Mouse (Mus musculus): ENCODE measurements at regions not wholly inside any gene's neighbourhood (a gene's known extent, or its start where the extent isn't known, plus 50 kb on each side); places are given as distances from the start of the nearest gene placed in this dataset.

DNA sequence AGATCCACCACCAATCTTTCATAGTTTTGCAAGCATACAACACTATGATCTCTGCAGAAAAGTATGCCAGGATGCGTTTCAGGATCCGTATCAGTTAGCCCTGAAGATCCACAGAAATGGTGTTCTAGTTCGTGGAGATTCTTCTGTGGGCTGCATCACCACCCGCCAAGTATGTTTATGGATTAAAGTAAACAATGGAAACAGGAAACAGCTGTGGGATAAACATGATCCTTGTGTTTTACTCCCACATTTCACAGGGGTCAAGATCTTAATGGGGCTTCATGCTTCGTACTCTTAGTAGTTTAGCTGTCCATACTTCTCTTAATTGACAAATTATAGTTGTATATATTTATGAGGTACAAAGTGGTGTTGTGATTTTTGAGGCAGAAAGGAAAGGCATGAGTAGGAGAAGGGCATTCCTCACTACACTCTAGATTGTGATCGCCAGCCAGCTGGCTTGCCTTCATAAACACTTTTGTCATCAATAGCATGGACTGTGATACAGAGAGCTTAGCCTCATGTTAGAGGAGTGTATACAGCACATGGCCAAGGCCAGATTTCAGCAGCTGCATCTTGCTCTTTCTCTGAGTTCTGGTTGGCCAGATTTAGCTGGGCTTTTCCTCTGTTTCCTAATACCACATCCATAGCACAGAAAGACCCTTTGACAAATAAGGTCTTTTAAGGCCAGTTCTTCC lies 195.8 kb upstream of the Fermt1 start:
- no peak for ATAC-seq (ENCODE audit: low FRiP score)
- no peaks in the 10 kb centered on the region for H3K4me1 ChIP-seq
- no peaks in the 10 kb centered on the region for H3K27me3 ChIP-seq (replicated peaks)
- H3K9ac ChIP-seq (replicated peaks): no peak overlapping the region
- H3K4me2 ChIP-seq: no peak overlapping the region
- H3K9me3 ChIP-seq (replicated peaks): no peaks in the 10 kb centered on the region
- WGBS: 86% methylated on average over 6 of the region's 6 CpGs
- no peaks in the 10 kb centered on the region for H3K36me3 ChIP-seq
- H3K27ac ChIP-seq (replicated peaks): no peak overlapping the region
- H3K4me3 ChIP-seq (replicated peaks): no peak overlapping the region

- Histone ChIP-seq H3K4me3 (replicated peaks) (no peak overlapping the region), H3K9ac (replicated peaks) (no peak overlapping the region), H3K36me3 (no peaks in the 10 kb centered on the region), H3K27me3 (replicated peaks) (no peaks in the 10 kb centered on the region), H3K27ac (replicated peaks) (no peak overlapping the region), H3K9me3 (replicated peaks) (no peaks in the 10 kb centered on the region), H3K4me2 (no peak overlapping the region), H3K4me1 (no peaks in the 10 kb centered on the region)
- no peak for ATAC-seq (ENCODE audit: low FRiP score)
- WGBS: 86% methylated on average over 1 of the region's 1 CpGs
Measured at GRCm38 (mm10) chr2:133152461-133152860, 206.8 kb upstream of the Fermt1 start.

DNA sequence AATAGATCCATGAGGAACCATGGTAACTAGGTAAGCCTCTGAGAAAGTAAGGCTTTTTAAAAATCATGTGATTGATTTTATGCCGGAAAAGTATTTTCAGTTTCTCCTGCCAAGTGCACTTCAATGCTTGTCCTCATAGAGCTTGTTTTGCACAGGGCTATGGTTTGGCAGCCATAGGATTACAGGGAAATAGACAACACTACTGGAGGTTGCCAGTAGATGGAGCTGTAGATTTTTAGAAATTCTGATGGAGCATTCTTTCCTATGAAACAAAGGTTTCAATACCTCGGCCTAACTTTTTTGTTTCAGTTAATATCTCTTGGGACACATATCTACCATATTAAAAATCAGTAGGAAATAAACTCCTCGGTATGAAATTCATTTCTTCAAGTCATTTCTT lies 210.8 kb upstream of the Fermt1 start:
- no peak for ATAC-seq (ENCODE audit: low FRiP score)
- Histone ChIP-seq H3K27me3 (replicated peaks) (no peaks in the 10 kb centered on the region), H3K36me3 (no peaks in the 10 kb centered on the region), H3K4me1 (no peaks in the 10 kb centered on the region), H3K9me3 (replicated peaks) (no peaks in the 10 kb centered on the region), H3K27ac (replicated peaks) (no peak overlapping the region), H3K4me2 (no peak overlapping the region), H3K9ac (replicated peaks) (no peak overlapping the region), H3K4me3 (replicated peaks) (no peak overlapping the region)
- 66% methylated on average over 3 of the region's 3 CpGs for whole genome bisulfite sequencing

GRCm38 (mm10) chr2:133158206-133158605 lies 212.5 kb upstream of the Fermt1 start:
- no peak for ATAC-seq (ENCODE audit: low FRiP score)
- Histone ChIP-seq H3K4me3 (replicated peaks) (no peak overlapping the region), H3K9ac (replicated peaks) (no peak overlapping the region), H3K27ac (replicated peaks) (no peak overlapping the region), H3K36me3 (no peaks in the 10 kb centered on the region), H3K27me3 (replicated peaks) (no peaks in the 10 kb centered on the region), H3K9me3 (replicated peaks) (no peaks in the 10 kb centered on the region), H3K4me1 (no peaks in the 10 kb centered on the region), H3K4me2 (no peak overlapping the region)
- WGBS: 61% methylated on average over 8 of the region's 8 CpGs

GRCm38 (mm10) chr2:133159398-133159797 lies 213.7 kb upstream of the Fermt1 start:
- Histone ChIP-seq H3K9me3 (replicated peaks) (no peaks in the 10 kb centered on the region), H3K36me3 (no peaks in the 10 kb centered on the region), H3K4me3 (replicated peaks) (no peak overlapping the region), H3K27ac (replicated peaks) (no peak overlapping the region), H3K9ac (replicated peaks) (no peak overlapping the region), H3K27me3 (replicated peaks) (no peaks in the 10 kb centered on the region), H3K4me2 (no peak overlapping the region), H3K4me1 (no peaks in the 10 kb centered on the region)
- no peak for ATAC-seq (ENCODE audit: low FRiP score)
- 54% methylated on average over 2 of the region's 2 CpGs for WGBS

GRCm38 (mm10) chr2:133176411-133176810 lies 230.7 kb upstream of the Fermt1 start:
- no peaks in the 10 kb centered on the region for H3K9me3 ChIP-seq (replicated peaks)
- no peak overlapping the region for H3K4me3 ChIP-seq (replicated peaks)
- H3K27me3 ChIP-seq (replicated peaks): no peaks in the 10 kb centered on the region
- no peak overlapping the region for H3K27ac ChIP-seq (replicated peaks)
- ATAC-seq (ENCODE audit: low FRiP score): no peak
- 90% methylated on average over 3 of the region's 3 CpGs for WGBS
- no peaks in the 10 kb centered on the region for H3K36me3 ChIP-seq
- no peaks in the 10 kb centered on the region for H3K4me1 ChIP-seq
- H3K4me2 ChIP-seq: no peak overlapping the region
- H3K9ac ChIP-seq (replicated peaks): no peak overlapping the region

DNA sequence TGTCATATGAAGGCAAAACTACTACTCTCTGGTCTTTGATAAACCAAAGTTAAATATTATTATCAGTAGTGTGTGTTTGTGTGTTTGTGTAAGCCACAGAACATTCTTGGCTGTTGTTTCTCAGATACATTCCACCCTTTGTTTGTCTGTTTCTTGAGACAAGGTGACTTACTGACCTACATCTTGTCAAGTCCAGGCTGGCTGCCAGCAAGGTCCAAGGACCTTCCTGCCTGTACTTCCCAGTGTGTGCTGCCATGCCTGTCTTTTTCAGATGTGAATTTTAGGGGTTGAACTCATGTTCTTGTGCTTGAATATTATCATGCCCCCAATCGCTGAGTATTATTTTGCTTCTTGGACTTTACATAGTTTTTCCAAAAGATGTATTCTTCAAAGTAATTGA lies 235.5 kb upstream of the Fermt1 start:
- Histone ChIP-seq H3K27ac (replicated peaks) (no peak overlapping the region), H3K4me3 (replicated peaks) (no peak overlapping the region), H3K36me3 (no peaks in the 10 kb centered on the region), H3K4me1 (no peaks in the 10 kb centered on the region), H3K4me2 (no peak overlapping the region), H3K27me3 (replicated peaks) (no peaks in the 10 kb centered on the region), H3K9me3 (replicated peaks) (no peaks in the 10 kb centered on the region), H3K9ac (replicated peaks) (no peak overlapping the region)
- WGBS: 84% methylated on average over 1 of the region's 1 CpGs
- no peak for ATAC-seq (ENCODE audit: low FRiP score)

GRCm38 (mm10) chr2:133182920-133183319 lies 237.2 kb upstream of the Fermt1 start:
- H3K36me3 ChIP-seq: no peaks in the 10 kb centered on the region
- no peaks in the 10 kb centered on the region for H3K9me3 ChIP-seq (replicated peaks)
- no peaks in the 10 kb centered on the region for H3K4me1 ChIP-seq
- no peaks in the 10 kb centered on the region for H3K27me3 ChIP-seq (replicated peaks)
- no peak overlapping the region for H3K4me3 ChIP-seq (replicated peaks)
- no peak overlapping the region for H3K27ac ChIP-seq (replicated peaks)
- ATAC-seq (ENCODE audit: low FRiP score): no peak
- no peak overlapping the region for H3K4me2 ChIP-seq
- WGBS: 56% methylated on average over 4 of the region's 4 CpGs
- H3K9ac ChIP-seq (replicated peaks): no peak overlapping the region

- Histone ChIP-seq H3K4me1 (no peaks in the 10 kb centered on the region), H3K9ac (replicated peaks) (no peak overlapping the region), H3K27me3 (replicated peaks) (no peaks in the 10 kb centered on the region), H3K4me3 (replicated peaks) (no peak overlapping the region), H3K9me3 (replicated peaks) (no peaks in the 10 kb centered on the region), H3K36me3 (no peaks in the 10 kb centered on the region), H3K4me2 (no peak overlapping the region), H3K27ac (replicated peaks) (no peak overlapping the region)
- no peak for ATAC-seq (ENCODE audit: low FRiP score)
- 41% methylated on average over 5 of the region's 5 CpGs for WGBS
Measured at GRCm38 (mm10) chr2:133204295-133204866, 258.7 kb upstream of the Fermt1 start.

DNA sequence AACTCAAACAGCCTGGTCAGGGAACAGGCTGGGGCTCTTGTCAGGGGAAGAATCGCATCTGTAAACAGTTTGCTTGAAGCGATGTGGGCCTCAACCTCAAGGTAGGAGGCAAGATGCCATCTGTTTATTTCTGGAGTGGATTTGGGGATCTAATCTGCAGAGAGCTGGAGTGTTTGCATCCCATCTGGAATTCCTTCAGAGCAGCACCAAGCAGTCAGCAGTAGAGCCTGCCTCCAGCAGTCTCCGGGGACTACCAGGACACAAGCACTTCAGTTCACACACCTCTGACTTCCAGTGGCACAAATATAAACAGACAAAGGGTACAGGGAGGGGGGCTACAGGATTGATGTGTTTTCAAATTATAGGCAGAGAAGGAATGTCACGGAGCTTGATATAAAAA lies 262.8 kb upstream of the Fermt1 start:
- Histone ChIP-seq H3K27me3 (replicated peaks) (no peaks in the 10 kb centered on the region), H3K36me3 (no peaks in the 10 kb centered on the region), H3K9me3 (replicated peaks) (no peaks in the 10 kb centered on the region), H3K9ac (replicated peaks) (no peak overlapping the region), H3K27ac (replicated peaks) (no peak overlapping the region), H3K4me1 (no peaks in the 10 kb centered on the region), H3K4me2 (no peak overlapping the region), H3K4me3 (replicated peaks) (no peak overlapping the region)
- no peak for ATAC-seq (ENCODE audit: low FRiP score)
- WGBS: 86% methylated on average over 4 of the region's 4 CpGs

DNA sequence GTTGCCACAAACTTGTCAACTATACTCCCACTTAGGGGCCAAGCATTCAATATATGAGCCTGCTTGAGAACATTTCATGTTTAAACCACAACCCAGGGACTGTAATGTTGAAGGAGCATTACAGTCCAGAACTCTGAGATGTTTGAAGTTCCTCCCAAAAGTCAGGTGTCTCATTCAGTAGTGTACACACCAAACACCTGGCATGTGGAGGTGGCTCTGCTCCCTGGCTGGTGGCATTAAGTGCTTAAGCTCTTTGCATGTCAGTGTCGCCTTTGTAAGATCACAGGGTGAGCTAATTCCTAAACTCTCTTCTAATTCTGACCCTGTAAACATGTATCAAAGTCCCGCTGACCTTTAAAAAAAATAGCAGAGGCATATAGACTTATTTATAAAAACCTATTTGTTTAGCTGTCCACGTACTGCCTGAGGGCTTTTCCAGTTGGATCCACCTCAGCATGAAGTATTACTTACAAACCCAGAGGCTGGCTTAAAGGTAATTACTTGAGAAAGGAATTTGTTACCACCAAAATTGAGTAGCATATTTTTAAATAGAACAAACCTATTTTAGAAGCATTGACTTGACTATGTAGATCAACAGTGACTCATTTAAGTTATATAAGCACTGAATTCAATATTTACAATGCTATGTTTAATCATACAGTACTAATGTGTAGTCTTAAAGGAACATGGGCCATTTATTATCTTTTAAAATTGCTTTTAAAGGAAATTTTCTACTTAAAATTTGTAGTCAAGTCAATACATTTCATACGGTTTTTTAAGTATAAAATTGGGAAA lies 276.3 kb upstream of the Fermt1 start:
- Histone ChIP-seq H3K4me3 (replicated peaks) (no peak overlapping the region), H3K27ac (replicated peaks) (no peak overlapping the region), H3K4me1 (no peaks in the 10 kb centered on the region), H3K27me3 (replicated peaks) (no peaks in the 10 kb centered on the region), H3K9ac (replicated peaks) (no peak overlapping the region), H3K4me2 (no peak overlapping the region), H3K36me3 (no peaks in the 10 kb centered on the region), H3K9me3 (replicated peaks) (no peaks in the 10 kb centered on the region)
- ATAC-seq (ENCODE audit: low FRiP score): no peak
- 80% methylated on average over 4 of the region's 4 CpGs for WGBS
